Mouse (Mus musculus) urinary bladder, postnatal 4 days (tissue): ENCODE measurements around the gene Ddx5.
"Not testable (repeated sequence)": the region's sequence is repeated elsewhere in the genome, so short reads cannot be mapped to it uniquely, and the experiment has no call there.

ENCODE experiments used
- DNase-seq, 2 experiments: peaks; one replicate each; pipeline ENCODE4 v3.0.0; 2021 to 2022; ENCODE audit warnings: low spot score in 2 of 2

Gene Ddx5

DNA sequence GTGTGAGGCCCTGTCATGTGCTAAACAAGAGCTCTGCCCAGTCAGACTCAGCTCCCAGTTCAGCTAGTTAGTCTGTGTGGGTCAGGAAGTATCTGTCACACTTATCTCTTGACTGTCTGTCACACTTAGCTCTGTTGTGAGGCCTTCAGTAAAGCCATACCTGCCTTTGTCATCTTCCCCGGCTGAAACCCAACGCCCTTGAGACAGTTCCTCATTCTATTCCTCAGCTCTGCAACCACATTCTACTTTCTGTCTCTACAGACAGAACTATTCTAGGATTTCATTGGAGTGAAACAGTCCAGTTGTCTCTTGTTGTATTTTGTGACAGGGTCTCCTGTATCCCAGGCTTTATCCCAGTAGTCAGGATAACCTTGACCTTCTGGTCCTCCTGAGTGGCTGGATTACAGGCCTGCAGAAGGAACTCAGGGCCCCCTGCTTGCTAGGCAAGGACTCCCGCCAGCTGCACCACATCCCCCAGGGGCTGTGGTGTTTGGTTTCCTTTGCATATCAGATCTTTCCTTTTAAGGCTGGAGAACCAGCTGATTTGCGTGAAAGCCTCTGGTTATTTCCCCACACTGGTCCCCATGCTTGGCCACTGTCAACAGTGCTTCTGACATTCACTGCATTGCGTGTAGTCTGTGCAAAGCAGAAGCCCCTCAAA, 26.7 kb downstream of the Ddx5 start:
- peak in 1 of 2 experiments; percentile 64 for DNase-seq

DNA sequence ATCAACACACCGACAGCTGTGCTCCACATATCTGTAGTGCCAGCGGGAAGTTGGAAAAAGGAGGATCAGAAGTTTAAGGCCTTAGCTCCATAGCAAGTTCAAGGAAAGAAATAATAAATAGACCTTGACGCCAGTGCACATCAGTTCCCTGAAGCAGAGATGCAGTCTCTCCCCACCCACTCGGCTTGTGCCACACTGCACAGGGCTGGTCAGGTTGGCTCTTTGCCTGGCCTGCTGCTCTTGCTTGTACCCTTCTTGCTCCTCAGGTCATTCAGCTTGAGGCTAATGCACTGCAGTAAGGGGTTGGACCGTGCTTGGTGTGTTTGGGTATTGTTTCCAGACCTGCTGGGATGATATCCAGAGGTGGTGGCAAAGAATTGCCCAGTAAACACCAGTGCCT, 28.5 kb downstream of the Ddx5 start:
- DNase-seq = no peak

DNA sequence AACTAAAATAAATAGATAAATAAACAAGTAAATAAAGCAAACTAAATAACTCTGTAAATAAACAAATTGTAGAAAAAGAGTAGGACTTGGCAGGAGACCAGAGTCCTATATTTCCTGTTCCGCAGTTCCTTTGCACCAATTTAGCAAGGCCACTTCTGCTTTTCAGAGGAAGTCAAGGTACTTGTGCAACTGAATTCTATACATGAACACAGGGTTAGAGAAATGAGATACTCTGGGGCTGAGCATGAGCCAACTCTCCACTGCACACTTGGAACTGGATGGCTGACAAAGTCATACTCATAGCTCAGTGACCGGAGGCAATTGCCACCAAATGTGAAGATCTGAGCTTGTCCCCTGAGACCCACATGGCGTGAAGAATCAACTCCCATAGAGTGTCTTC, 30.0 kb downstream of the Ddx5 start:
- DNase-seq = no peak

DNA sequence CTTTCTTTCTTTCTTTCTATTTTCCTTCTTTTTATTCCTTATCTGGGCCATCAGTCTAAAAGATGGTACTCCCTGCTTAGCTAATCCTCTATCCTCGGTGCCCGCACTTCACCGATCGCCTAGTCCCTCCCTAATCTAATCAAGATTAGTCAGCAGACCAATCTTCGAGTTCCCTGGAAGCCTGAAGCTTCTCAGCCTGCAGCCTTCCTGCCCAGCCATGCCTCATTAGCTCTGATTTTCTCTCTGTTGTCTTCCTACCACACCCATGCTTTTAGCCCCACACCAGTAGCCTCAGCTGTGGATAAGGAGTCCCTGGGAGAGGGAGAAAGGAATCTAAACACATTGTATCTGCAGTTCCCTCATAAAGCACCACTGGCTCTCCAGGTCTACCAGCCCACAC, 33.4 kb downstream of the Ddx5 start:
- DNase-seq = no peak

DNA sequence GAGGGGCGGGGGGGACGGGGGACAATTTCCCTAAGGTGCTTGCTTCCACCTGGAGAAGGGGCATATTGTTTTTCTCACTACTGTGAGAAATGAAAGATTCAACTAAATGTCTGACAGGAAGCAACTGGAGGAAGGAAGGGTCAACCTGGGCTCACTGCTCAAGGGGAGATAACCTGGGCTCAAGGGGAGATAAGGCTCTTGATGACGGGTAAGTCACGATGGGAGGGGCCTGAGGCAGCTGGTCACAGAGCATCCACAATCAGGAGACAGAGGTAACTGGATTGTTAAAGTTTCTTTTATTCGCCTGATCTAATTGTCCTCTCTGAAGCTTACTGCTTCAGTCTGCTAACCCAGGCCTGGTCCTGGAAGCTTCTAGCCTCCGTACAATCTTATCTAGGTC, 35.7 kb downstream of the Ddx5 start:
- DNase-seq = no peak

DNA sequence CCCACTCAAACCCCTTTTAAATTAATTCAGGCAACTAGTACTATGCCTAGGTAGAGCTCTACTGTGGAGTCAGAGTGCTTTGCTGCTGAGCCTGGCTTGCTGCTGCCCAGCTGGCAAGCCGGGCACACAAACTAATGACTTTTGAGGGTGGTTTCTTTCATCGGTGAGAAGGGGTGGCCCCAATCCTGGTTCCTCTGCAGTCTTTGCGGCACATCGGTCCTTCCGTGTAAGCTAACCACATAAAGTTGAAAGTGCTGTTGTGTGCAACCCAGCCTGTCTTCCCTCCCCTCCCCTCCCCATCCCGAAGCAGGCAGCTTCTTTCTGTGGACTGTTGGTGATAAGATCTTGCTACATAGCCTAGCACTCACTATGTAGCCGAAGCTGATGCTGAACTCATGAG, 36.9 kb downstream of the Ddx5 start:
- no peak for DNase-seq

DNA sequence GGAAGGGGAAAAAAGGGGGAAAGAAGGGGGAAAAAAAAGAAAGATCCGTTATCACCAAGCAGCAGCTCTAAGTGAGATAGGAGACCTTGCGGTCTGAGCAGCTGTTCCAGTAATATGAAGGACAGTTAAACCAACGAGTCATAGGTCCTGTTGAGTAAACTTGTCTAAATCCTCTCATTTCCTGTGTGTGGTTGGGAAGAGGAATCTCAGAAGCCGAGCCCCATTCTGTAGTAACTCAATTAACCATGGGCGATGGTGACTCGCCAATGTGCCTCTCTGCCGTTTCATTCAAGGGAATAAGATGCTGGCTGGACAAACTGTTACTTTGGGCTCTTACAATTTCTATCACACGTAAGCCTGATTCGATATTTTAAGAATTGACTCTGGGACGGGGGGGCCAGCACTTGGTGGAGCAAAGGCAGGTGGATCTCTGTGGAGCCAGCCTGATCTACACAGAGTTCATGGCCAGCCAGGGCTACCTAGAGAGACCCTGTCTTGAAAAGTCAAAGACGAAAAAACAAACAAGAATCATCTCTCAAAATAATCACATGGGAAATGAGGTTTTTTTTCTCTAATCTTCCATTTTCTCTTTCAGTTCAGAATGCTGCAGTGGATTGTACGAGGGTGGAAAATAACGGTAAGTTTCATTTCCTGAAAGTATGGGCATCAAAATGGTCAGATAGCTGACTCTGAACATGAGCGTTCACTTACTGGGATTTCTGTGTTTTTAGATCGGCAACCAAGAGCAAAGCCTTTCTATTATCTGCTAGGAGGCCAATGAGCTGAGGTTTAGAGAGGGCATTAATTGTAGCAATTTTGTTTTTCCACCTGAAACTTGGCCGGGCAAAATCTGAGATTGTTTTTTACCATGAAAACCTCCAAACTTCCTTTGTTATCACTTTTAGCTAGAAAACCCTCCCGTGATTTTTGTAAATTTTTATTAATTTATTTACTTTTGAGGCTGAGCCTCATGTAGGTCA, 37.7 kb downstream of the Ddx5 start, which contains the start of gene Milr1:
Milr1 (plus strand) TSS at position 188 of the 980 bp plus-strand sequence.
- DNase-seq = no peak

DNA sequence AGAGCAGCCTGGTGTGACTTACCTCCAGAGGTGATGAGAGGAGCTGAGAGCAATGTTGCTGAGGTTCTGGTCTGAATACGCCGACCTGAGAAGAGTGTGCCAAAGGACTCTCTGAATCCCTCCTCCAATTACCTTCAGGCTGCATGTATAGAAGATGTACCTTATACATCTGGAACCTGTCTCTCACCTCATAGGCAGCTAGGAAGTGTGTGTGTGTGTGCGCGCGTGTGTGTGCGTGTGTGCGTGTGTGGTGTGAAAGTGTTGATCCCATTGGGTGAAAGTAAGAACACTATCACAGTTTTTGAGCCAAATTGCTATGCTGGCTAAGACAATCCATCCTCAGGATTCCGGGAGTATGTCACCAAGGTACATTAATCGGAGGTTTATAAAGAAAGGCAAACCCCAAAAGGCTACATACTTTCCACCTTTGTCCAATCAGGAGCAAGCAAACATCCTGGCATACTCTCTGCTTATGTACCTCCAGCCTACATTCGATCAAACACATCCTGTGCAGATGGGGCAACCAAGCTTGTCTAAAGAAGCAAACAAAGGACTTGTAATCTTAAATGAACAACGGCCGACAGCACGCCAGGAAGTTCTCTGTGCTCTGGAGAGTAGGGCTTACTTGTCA, 38.7 kb downstream of the Ddx5 start, which contains the start of gene Pecam1:
Pecam1 (minus strand) TSS at position 508 of the 631 bp plus-strand sequence.
- no peak for DNase-seq

DNA sequence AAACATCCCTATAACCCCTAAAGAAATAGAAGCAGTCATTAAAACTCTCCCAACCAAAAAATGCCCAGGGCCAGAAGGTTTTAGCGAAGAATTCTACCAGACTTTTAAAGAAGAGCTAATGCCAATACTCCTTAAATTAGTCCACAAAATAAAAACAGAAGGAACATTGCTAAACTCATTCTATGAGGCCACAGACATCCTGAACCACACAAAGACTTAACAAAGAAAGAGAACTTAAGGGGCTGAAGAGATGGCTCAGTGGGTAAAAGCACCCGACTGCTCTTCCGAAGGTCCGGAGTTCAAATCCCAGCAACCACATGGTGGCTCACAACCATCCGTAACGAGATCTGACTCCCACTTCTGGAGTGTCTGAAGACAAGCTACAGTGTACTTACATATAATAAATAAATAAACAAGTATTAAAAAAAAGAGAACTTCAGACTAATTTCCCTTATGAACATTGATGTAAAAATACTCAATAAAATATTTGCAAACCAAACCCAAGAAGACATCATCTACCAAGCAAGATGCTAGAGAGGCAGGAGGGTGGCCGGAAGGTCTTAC, 39.3 kb downstream of the Ddx5 start:
- DNase-seq = not testable (repeated sequence)

DNA sequence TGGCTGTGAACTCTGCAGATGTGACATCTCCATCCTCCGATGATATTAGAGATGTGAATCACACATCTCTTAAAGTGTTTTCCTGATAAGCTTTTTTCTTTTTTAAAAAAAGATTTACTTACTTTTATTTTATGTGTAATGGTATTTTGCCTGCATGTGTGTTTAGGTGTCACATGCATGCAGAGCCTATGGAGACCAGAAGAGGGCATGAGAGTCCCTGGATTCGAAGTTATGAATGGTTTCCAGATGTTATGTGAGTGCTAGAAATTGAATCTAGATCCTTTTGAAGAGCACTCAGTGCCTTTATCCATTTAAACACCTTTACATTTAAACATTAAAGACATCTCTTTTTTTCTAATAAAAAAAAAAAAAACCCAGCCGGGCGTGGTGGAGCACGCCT, 44.0 kb downstream of the Ddx5 start:
- DNase-seq = no peak

DNA sequence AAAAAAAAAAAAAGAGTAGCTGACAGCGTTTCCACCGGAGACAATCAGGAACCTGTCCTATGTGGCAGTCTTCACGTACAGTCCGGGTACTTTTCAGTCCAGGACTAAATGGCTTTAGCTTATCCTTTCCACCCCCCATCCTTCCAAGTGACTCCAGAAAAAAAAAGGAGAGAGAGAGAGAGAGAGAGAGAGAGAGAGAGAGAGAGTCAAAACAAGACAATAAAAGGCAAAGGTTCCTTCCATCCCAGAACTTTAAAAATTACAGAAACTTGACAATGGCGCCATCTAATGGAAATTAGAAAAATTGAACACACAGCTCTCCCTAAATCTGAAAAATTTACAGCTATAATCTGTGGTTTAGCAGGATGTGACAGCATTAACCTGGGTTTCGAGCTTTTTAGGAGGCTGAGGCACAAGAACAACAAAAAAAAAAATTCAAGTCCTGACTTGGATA, 46.6 kb downstream of the Ddx5 start:
- DNase-seq = no peak

DNA sequence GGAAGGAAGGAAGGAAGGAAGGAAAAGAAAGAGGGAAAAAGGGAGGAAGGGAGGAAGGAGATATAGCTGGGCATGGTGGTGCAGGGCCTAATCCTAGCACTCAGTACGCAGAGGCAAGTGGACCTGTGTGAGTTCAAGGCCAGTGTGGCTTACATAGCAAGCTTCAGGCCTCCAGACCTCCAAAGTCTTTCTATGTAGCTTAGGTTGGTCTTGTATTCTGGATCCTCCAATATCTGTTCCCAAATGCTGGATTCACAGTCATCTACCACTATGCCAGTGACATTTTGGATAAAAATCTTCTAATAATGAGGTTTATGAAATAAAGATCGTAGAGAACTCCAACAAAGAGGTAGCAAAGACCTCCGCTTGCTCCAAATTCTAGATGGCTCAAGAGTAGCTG, 47.2 kb downstream of the Ddx5 start:
- DNase-seq = no peak

DNA sequence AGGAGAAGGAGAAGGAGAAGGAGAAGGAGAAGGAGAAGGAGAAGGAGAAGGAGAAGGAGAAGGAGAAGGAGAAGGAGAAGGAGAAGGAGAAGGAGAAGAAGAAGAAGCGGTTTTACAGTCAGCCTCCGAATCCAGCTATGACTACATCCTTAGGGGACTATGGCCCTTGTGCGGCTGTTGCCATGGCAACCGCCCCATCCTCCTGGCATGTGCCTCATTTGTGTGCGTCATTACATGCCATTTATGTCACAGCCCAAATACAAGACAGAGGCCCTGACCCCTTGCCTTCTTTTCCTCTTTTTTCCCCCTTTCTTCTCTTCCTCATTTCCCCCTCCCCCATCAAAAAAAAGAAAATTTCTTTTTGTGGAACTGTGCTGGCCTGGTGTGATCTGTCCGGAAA, 47.8 kb downstream of the Ddx5 start:
- no peak for DNase-seq

DNA sequence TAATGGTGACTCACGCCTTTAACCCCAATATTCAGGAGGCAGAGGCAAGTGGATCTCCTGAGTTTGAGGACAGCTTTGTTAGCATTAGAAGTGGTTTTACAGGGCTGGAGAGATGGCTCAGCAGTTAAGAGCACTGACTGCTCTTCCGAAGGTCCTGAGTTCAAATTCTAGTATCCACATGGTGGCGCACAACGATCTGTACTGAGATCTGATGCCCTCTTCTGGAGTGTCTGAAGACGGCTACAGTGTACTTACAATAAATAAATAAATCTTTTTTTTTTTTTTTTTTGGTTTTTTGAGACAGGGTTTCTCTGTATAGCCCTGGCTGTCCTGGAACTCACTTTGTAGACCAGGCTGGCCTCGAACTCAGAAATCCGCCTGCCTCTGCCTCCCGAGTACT, 48.3 kb downstream of the Ddx5 start:
- not testable (repeated sequence) for DNase-seq

DNA sequence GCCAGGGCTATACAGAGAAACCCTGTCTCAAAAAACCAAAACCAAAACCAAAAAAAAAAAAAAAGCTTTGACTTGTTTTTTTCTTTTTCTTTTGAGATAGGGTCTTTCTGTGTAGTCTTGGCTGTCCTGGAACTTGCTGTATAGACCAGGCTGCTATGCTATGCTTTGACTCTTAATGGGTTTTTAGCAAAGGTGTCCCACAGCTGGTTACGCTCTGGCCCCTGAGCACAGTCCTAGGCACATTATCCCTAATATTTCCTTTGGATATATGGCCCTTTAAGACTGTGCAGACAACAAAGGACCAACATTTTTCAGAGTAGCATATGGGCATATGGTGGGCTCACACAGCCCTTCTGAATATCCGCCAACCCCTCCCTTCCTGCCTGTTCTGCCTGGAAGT, 49.9 kb downstream of the Ddx5 start:
- DNase-seq = no peak

DNA sequence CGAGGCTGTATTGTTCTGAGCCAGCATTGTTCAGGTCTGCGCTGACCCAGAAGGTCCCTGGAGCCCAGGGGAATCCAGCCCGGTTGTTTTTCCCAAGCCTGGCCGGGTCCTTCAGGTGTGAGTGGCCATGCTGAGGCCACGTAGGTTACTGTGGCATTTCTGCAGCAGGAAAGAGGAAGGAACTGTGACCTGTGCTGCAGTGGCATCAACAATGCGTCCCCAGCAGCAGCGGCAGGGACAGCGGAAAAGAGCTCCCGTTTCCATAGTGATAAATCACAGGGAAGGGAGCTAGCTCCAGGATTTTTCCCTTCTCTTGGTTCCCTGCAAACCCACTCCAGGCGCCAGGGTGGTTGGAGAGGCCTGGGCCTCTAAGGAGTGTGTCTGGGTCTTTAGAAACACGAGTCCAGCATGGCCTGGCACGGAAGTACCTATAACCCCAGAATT, 51.8 kb downstream of the Ddx5 start:
- no peak for DNase-seq

DNA sequence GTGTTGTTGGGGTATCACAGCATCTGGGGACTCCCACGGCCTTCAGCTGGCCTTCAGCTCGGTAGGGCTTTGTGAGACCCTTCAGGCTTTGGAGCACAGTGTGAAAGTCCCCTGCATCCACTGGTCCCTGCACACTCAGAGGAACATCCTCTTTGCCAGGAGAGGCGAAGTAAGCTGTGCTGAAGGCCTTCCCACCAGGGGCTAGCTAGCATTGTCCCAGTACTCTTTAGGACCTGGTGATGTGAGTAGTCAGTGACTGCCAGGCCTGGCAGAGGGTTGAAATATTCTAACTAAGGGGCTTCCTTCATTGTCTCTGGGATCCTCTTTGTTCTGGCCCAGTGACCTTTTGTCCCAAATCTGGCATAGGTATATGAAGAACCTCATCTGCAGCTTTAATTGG, 52.4 kb downstream of the Ddx5 start:
- no peak for DNase-seq

DNA sequence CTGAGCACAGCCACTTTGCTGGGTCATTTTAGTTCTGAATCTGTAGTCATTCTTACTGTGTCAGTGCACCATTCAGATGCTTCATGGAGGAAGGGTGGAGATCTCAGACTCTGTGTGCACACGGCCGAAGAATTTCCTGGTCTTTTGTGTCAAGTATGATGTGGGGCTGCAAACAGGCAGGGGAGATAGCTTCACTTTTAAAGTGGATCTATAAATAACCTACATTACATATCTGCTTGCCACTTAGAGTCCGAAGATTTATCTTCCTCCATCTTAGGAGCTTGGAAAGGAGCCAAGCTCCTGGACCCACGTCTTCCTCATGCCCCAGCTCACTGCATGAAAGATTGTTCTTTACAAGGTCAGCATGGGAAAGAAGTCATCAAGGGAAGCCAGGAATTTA, 58.3 kb downstream of the Ddx5 start:
- no peak for DNase-seq
